Mouse (Mus musculus) thymus, adult 2 months (tissue): ENCODE data around the gene Serpina3f.

Source experiments
- CTCF ChIP-seq: fragments of 200-500 bp; IDR thresholded peaks from 2 replicates; pipeline ENCODE4 v1.5.1; 2012; ENCODE audit warnings: mild to moderate bottlenecking, control low read depth, low read length, moderate library complexity, borderline replicate concordance; ENCODE audit not compliant: control insufficient read depth, poor library complexity, insufficient read depth; ENCODE audit errors: extremely low read depth
- POLR2A ChIP-seq: fragments of 200-500 bp; IDR thresholded peaks from 2 replicates; pipeline ENCODE4 v1.6.1; 2012; ENCODE audit warnings: mild to moderate bottlenecking, low read length, control low read depth, moderate library complexity; ENCODE audit not compliant: control insufficient read depth, poor library complexity, insufficient read depth; ENCODE audit errors: extremely low read depth

GRCm38 (mm10) chr12:104247553-104248002, 33.2 kb downstream of the Serpina3f start:
- TF ChIP-seq CTCF, result no peak
- TF ChIP-seq POLR2A, result no peak
